In the genomic region with DNA sequence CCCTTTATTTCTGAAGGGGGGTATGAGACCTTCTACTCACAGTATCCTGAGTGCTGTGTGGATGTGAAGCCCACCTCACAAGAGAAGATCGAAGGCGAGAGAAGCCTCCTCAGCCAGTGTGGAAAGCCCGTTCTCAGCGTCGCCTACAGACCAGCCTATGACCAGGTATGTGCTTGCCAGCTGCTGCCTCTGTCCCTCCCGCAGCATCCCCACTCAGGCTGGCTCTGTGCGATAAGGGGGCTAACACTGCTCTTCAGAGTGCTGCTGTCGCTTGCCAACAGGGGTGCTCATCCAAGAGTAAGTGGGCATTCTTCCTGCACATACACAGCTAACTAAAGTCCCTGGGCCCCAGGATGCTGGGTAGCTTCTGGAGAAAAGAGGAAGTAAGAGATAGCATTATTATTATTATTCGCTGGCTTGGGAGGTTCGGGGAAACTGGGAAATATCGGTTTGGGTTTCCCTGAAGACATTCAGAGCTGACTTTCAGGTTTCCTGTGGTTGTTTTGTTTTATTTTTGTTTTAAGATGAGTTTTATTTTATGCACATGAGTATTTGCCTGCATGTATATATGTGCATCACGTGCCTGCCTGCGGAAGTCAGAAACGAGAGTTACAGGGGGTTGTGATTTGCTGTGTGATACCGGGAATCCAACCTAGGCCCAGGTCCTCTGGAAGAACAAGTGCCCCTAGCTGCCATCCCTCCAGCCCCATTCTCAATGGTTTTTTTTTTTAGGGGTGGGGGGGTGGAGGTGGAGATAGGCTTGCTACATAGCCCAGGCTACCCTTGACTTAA, we compare ENCODE assay signal across 33 mouse cellular contexts. TPM values are rescaled to one million over a fixed set of nuclear protein-coding genes. Genes with fewer than 3 reads are reported as not detected.
DNase-seq lines count a peak whose midpoint lies in the region; ATAC-seq and TF ChIP-seq lines count a peak whose summit lies in the region.
"Had no signal": no experiment of that assay in that cellular context is flagged by ENCODE, and none has a peak within 500 bp of the region (broad histone marks: within the 10 kb centered on the region; RNA-seq: fewer than 3 reads in every experiment).

No protein-coding gene starts in this region.

- H3K4me3 ChIP-seq in C2C12 (ENCODE audit: insufficient read depth, poor library complexity, severe bottlenecking): no peak overlapping the region
- H3K4me3 ChIP-seq in small intestine, adult 2 months (ENCODE audit: low read depth, low read length): no peak overlapping the region
- H3K4me3 ChIP-seq: embryonic facial prominence, embryonic 10.5 days; embryonic facial prominence, embryonic 15.5 days; forebrain, embryonic 12.5 days; heart, embryonic 13.5 days; hindbrain, embryonic 15.5 days; layer of hippocampus, adult 2 months; left cerebral cortex, adult 2 months; limb, embryonic 12.5 days; liver, embryonic 15.5 days; midbrain, embryonic 13.5 days had no signal

- TF ChIP-seq CTCF in C2C12 (IDR thresholded peaks at IDR 0.05; ENCODE audit: control insufficient read depth, insufficient read depth, insufficient read length): no peak
- no peak for TF ChIP-seq CTCF in small intestine, adult 2 months (IDR thresholded peaks at IDR 0.05; ENCODE audit: extremely low read depth, insufficient read length, insufficient replicate concordance, low read depth, low read length)

- DNase-seq in cerebellum, adult 9-11 months: peak; percentile 61
- DNase-seq in cerebellum, adult 9-10 months: no peak
- DNase-seq in embryo, embryonic 10.5 days (ENCODE audit: low spot score): no peak
- DNase-seq in adrenal gland, adult 2 months: no peak
- DNase-seq: adrenal gland, adult 8-10 months; forebrain, postnatal 0 days; gastrocnemius, postnatal 10 days; heart, postnatal 10 days; kidney, adult 9 months; kidney, postnatal 25 days; lung, embryonic 14.5 days; lung, postnatal 14 days; retina, postnatal 1 day; right cerebral cortex, postnatal 25 days; spleen, adult 18-20 months; thymus, adult 18-20 months; thymus, postnatal 36 days had no signal

- 90% methylated on average over 15 of the region's 15 CpGs for WGBS in small intestine, adult 2 months

- H3K79me3 ChIP-seq in C2C12 (ENCODE audit: low read depth): peaks cover 53% of the 10 kb centered on the region

- ATAC-seq in common myeloid progenitor, adult 5-6 weeks (replicated peaks; ENCODE audit: low read depth, poor library complexity, severe bottlenecking): peak; percentile 4; the same call in 1 of the 2 replicates
- ATAC-seq: activated CD4-positive, CD25-positive, alpha-beta regulatory T cell, adult 4 months; forebrain, postnatal 0 days; intestine, embryonic 16.5 days; midbrain, embryonic 13.5 days had no signal

- H3K27me3 ChIP-seq in C2C12 (ENCODE audit: control insufficient read depth, insufficient read depth, insufficient read length): no peaks in the 10 kb centered on the region
- no peaks in the 10 kb centered on the region for H3K27me3 ChIP-seq in small intestine, adult 2 months (ENCODE audit: control insufficient read depth, insufficient read depth, low read length)
- H3K27me3 ChIP-seq: heart, embryonic 13.5 days had no signal

- peak overlapping the region; percentile 16; the same call in 1 of the 2 replicates for H3K27ac ChIP-seq in small intestine, adult 2 months (ENCODE audit: insufficient read depth, low read depth, low read length)
- H3K27ac ChIP-seq: embryonic facial prominence, embryonic 10.5 days; embryonic facial prominence, embryonic 15.5 days; forebrain, embryonic 12.5 days; heart, embryonic 13.5 days; hindbrain, embryonic 15.5 days; layer of hippocampus, adult 2 months; left cerebral cortex, adult 2 months; limb, embryonic 12.5 days; liver, embryonic 15.5 days; midbrain, embryonic 13.5 days had no signal

- H3K4me1 ChIP-seq in small intestine, adult 2 months (ENCODE audit: control insufficient read depth, insufficient read depth, insufficient read length, low read length): peaks cover 28% of the 10 kb centered on the region

- H3K36me3 ChIP-seq in C2C12 (ENCODE audit: control insufficient read depth, insufficient read depth): peaks cover 58% of the 10 kb centered on the region
- peaks cover 31% of the 10 kb centered on the region for H3K36me3 ChIP-seq in small intestine, adult 2 months (ENCODE audit: control insufficient read depth, insufficient read depth, low read length)
- H3K36me3 ChIP-seq: embryonic facial prominence, embryonic 15.5 days; forebrain, embryonic 12.5 days; hindbrain, embryonic 15.5 days; midbrain, embryonic 13.5 days had no signal

- TF ChIP-seq POLR2A in small intestine, adult 2 months (IDR thresholded peaks at IDR 0.05; ENCODE audit: low read depth, low read length): no peak

- H3K79me2 ChIP-seq in C2C12 (ENCODE audit: control insufficient read depth, insufficient read depth): peaks cover 88% of the 10 kb centered on the region

- H3ac ChIP-seq in C2C12 (ENCODE audit: control insufficient read depth, insufficient read length, low read depth): peak overlapping the region; percentile 10

TF ChIP-seq in C2C12, 6 proteins besides CTCF, POLR2A, EP300 and RAD21:
- TF ChIP-seq MAX (IDR thresholded peaks at IDR 0.05) (no peak), USF1 (IDR thresholded peaks at IDR 0.05; ENCODE audit: low read depth) (no peak), MYOD1 (IDR thresholded peaks at IDR 0.05; ENCODE audit: control insufficient read depth, insufficient read length, low read depth) (no peak), CEBPB (IDR thresholded peaks at IDR 0.05; ENCODE audit: low read depth) (no peak), MYOG (IDR thresholded peaks at IDR 0.05; ENCODE audit: control insufficient read depth, extremely low read depth, insufficient read length) (no peak), FOSL1 (IDR thresholded peaks at IDR 0.05; ENCODE audit: insufficient read depth, low read length, poor library complexity, severe bottlenecking) (no peak)

RNA-seq across cellular contexts. Expression of gene Dusp5, which starts 5.1 kb away (rescaled TPM):
- 22.5 TPM for polyA plus RNA-seq in C2C12 (2012; fragmentation: generic; extraction: Trizol)
- 16.6 and 19.8 TPM in 2 replicates for total RNA-seq in common myeloid progenitor, adult 5-6 weeks (2017)
- 18.0 and 28.5 TPM in 2 replicates for polyA plus RNA-seq in small intestine, adult 2 months (2012; rRNA removed)
- 10 to 100 TPM in 1 of 2 experiments, 1 to 10 TPM in 1; 8.8 to 15.3 TPM for total RNA-seq in adrenal gland, adult 2 months (2021)
- 4.5 and 6.5 TPM in 2 replicates for polyA plus RNA-seq in adrenal gland, adult 2 months (2012; rRNA removed)

RNA-seq across cellular contexts. Expression of gene Nutf2-ps1, which starts 54.9 kb away (rescaled TPM):
- 17.0 TPM for polyA plus RNA-seq in C2C12 (2012; fragmentation: generic; extraction: Trizol)
- total RNA-seq in common myeloid progenitor, adult 5-6 weeks (2017): 193 and 221 TPM in 2 replicates
- 36.8 and 48.9 TPM in 2 replicates for polyA plus RNA-seq in small intestine, adult 2 months (2012; rRNA removed)
- 10 to 100 TPM; 72.7 to 98.1 TPM for total RNA-seq in adrenal gland, adult 2 months (2021)
- 72.0 and 89.9 TPM in 2 replicates for polyA plus RNA-seq in adrenal gland, adult 2 months (2012; rRNA removed)
- total RNA-seq: monocyte, adult 5-6 weeks had no signal
